Mouse (Mus musculus) hindbrain, embryonic 14.5 days (tissue): ENCODE data around the gene Eme1. TPM values are rescaled to one million over a fixed set of nuclear protein-coding genes. Genes with fewer than 3 reads are reported as not detected.
"Not testable (repeated sequence)": the region's sequence is repeated elsewhere in the genome, so short reads cannot be mapped to it uniquely, and the experiment has no call there.

Experiments
- ATAC-seq: fragments of 200-750 bp; cut with Nextera tagmentation; 2 replicates; pipeline ENCODE4 v1.8.0; 2017; ENCODE audit warnings: moderate number of reproducible peaks, mild to moderate bottlenecking, moderate TSS enrichment, moderate library complexity; ENCODE audit not compliant: low FRiP score
- DNase-seq: peaks from one replicate; pipeline ENCODE4 v3.0.0-alpha.2; 2015; ENCODE audit warnings: low spot score
- H3K27ac ChIP-seq: fragments of 300-500 bp; sonication (generic); 2 replicates; pipeline ENCODE4 v1.5.1; 2014; ENCODE audit warnings: mild to moderate bottlenecking, moderate library complexity
- H3K27me3 ChIP-seq: fragments of 300-500 bp; sonication (generic); 2 replicates; pipeline ENCODE4 v1.6.1; 2014; ENCODE audit warnings: mild to moderate bottlenecking, low read length, mixed read lengths; ENCODE audit not compliant: control insufficient read depth, insufficient read depth
- H3K36me3 ChIP-seq: fragments of 300-500 bp; sonication (generic); replicated peaks from 2 replicates; pipeline ENCODE4 v1.6.1; 2014; ENCODE audit not compliant: control insufficient read depth, insufficient read depth
- H3K4me1 ChIP-seq: fragments of 300-500 bp; sonication (generic); replicated peaks from 2 replicates; pipeline ENCODE4 v1.6.1; 2014; ENCODE audit warnings: antibody characterized with exemption, low read length, mixed read lengths; ENCODE audit not compliant: control insufficient read depth, insufficient read depth
- H3K4me2 ChIP-seq: fragments of 300-500 bp; sonication (generic); replicated peaks from 2 replicates; pipeline ENCODE4 v1.6.1; 2014; ENCODE audit warnings: mild to moderate bottlenecking, moderate library complexity
- H3K4me3 ChIP-seq: fragments of 300-500 bp; sonication (generic); replicated peaks from 2 replicates; pipeline ENCODE4 v1.5.1; 2014; ENCODE audit warnings: mild to moderate bottlenecking, low read length
- H3K9ac ChIP-seq: fragments of 300-500 bp; sonication (generic); 2 replicates; pipeline ENCODE4 v1.6.1; 2014
- H3K9me3 ChIP-seq: fragments of 300-500 bp; sonication (generic); 2 replicates; pipeline ENCODE4 v1.6.1; 2016; ENCODE audit warnings: low read length; ENCODE audit not compliant: control insufficient read depth
- WGBS: fragments of 180-500 bp; shearing (Covaris S2); extraction: QIAGEN DNeasy Blood & Tissue Kit; methylation state at CpG from one replicate; pipeline ENCODE4 v1.1.7; 2014; 5-methylcytosine and 5-hydroxymethylcytosine counted together
- polyA plus RNA-seq: library from polyadenylated mRNA; unstranded; fragments of >200 nt; fragmentation: Nextera tagmentation; extraction: Ambion mirVana; gene quantifications from 2 replicates; pipeline ENCODE4 v1.2.1, GENCODE M21; 2014

Gene Eme1
- 3.1 and 4.2 TPM in 2 replicates for polyA plus RNA-seq

- Histone ChIP-seq H3K9me3 (no peaks in the 10 kb centered on the region), H3K9ac (peak within 1 kb of the TSS; percentile 70), H3K4me2 (peak within 1 kb of the TSS; percentile 86), H3K4me1 (peaks cover 17% of the 10 kb centered on the region), H3K27me3 (no peaks in the 10 kb centered on the region), H3K36me3 (peaks cover 23% of the 10 kb centered on the region), H3K27ac (peak within 1 kb of the TSS; percentile 93), H3K4me3 (peak within 1 kb of the TSS; percentile 57)
- ATAC-seq (peak; percentile 91), DNase-seq (peak; percentile 80)
- under 1% methylated on average over 32 of the region's 32 CpGs for WGBS
Observed at GRCm38 (mm10) chr11:94653663-94654436, at the start of gene Eme1, which contains the start of gene Mrpl27. Gene Eme1 (minus strand): TSS chr11:94653964. Gene Mrpl27 (plus strand): TSS chr11:94653767.

- Histone ChIP-seq H3K27ac (no peak overlapping the region), H3K4me2 (no peak overlapping the region), H3K36me3 (no peaks in the 10 kb centered on the region), H3K9ac (no peak overlapping the region), H3K9me3 (no peaks in the 10 kb centered on the region), H3K4me3 (no peak overlapping the region), H3K4me1 (no peaks in the 10 kb centered on the region), H3K27me3 (no peaks in the 10 kb centered on the region)
- DNase-seq: no peak
- WGBS: 55% methylated on average over 3 of the region's 3 CpGs
- ATAC-seq: no peak
Observed at GRCm38 (mm10) chr11:94702216-94702610, 48.4 kb upstream of the Eme1 start.

GRCm38 (mm10) chr11:94701401-94702215 is 47.8 kb upstream of the Eme1 start:
- Histone ChIP-seq H3K27me3 (no peaks in the 10 kb centered on the region), H3K9me3 (no peaks in the 10 kb centered on the region), H3K4me1 (no peaks in the 10 kb centered on the region), H3K4me3 (no peak overlapping the region), H3K9ac (no peak overlapping the region), H3K36me3 (no peaks in the 10 kb centered on the region), H3K27ac (no peak overlapping the region), H3K4me2 (no peak overlapping the region)
- WGBS: 48% methylated on average over 27 of the region's 27 CpGs
- DNase-seq (no peak), ATAC-seq (no peak)

- Histone ChIP-seq H3K4me3 (no peak overlapping the region), H3K9me3 (no peaks in the 10 kb centered on the region), H3K36me3 (no peaks in the 10 kb centered on the region), H3K4me1 (no peaks in the 10 kb centered on the region), H3K4me2 (no peak overlapping the region), H3K9ac (no peak overlapping the region), H3K27ac (no peak overlapping the region), H3K27me3 (no peaks in the 10 kb centered on the region)
- 96% methylated on average over 3 of the region's 3 CpGs for WGBS
- no peak for DNase-seq
- ATAC-seq: no peak
Observed at GRCm38 (mm10) chr11:94699399-94699798, 45.6 kb upstream of the Eme1 start.

- Histone ChIP-seq H3K9ac (no peak overlapping the region), H3K36me3 (no peaks in the 10 kb centered on the region), H3K27me3 (no peaks in the 10 kb centered on the region), H3K4me2 (no peak overlapping the region), H3K9me3 (no peaks in the 10 kb centered on the region), H3K4me3 (no peak overlapping the region), H3K4me1 (no peaks in the 10 kb centered on the region), H3K27ac (no peak overlapping the region)
- ATAC-seq: no peak
- no peak for DNase-seq
- 42% methylated on average over 13 of the region's 13 CpGs for WGBS
Observed at GRCm38 (mm10) chr11:94697703-94698464, 44.1 kb upstream of the Eme1 start.

- H3K4me2 ChIP-seq: no peak overlapping the region
- WGBS: 92% methylated on average over 2 of the region's 2 CpGs
- H3K9ac ChIP-seq: no peak overlapping the region
- H3K4me1 ChIP-seq: no peaks in the 10 kb centered on the region
- DNase-seq: no peak
- H3K9me3 ChIP-seq: no peaks in the 10 kb centered on the region
- H3K27me3 ChIP-seq: no peaks in the 10 kb centered on the region
- H3K4me3 ChIP-seq: no peak overlapping the region
- H3K36me3 ChIP-seq: no peaks in the 10 kb centered on the region
- ATAC-seq: no peak
- H3K27ac ChIP-seq: no peak overlapping the region
Observed at GRCm38 (mm10) chr11:94697140-94697539, 43.4 kb upstream of the Eme1 start.

GRCm38 (mm10) chr11:94695508-94695907 is 41.7 kb upstream of the Eme1 start:
- no peak overlapping the region for H3K9ac ChIP-seq
- no peaks in the 10 kb centered on the region for H3K36me3 ChIP-seq
- H3K27ac ChIP-seq: no peak overlapping the region
- no peak overlapping the region for H3K4me2 ChIP-seq
- DNase-seq (no peak), ATAC-seq (no peak)
- H3K4me3 ChIP-seq: no peak overlapping the region
- H3K9me3 ChIP-seq: no peaks in the 10 kb centered on the region
- 87% methylated on average over 6 of the region's 6 CpGs for WGBS
- no peaks in the 10 kb centered on the region for H3K27me3 ChIP-seq
- H3K4me1 ChIP-seq: no peaks in the 10 kb centered on the region

GRCm38 (mm10) chr11:94692502-94692901 is 38.7 kb upstream of the Eme1 start:
- not testable (repeated sequence) for H3K27me3 ChIP-seq, H3K9me3 ChIP-seq, ATAC-seq, DNase-seq, H3K36me3 ChIP-seq, H3K27ac ChIP-seq, H3K9ac ChIP-seq, H3K4me1 ChIP-seq, H3K4me2 ChIP-seq, H3K4me3 ChIP-seq

GRCm38 (mm10) chr11:94687178-94687577 is 33.4 kb upstream of the Eme1 start:
- no peak for DNase-seq
- H3K4me1 ChIP-seq: no peaks in the 10 kb centered on the region
- WGBS: 87% methylated on average over 6 of the region's 6 CpGs

More at GRCm38 (mm10) chr11:94687178-94687577, 33.4 kb upstream of the Eme1 start:
- no peak for ATAC-seq
- H3K4me2 ChIP-seq: no peak overlapping the region
- no peaks in the 10 kb centered on the region for H3K27me3 ChIP-seq
- H3K4me3 ChIP-seq: no peak overlapping the region
- no peaks in the 10 kb centered on the region for H3K9me3 ChIP-seq
- H3K9ac ChIP-seq: no peak overlapping the region
- no peak overlapping the region for H3K27ac ChIP-seq
- no peaks in the 10 kb centered on the region for H3K36me3 ChIP-seq
